Mouse (Mus musculus) kidney, postnatal 14 days (tissue): ENCODE measurements around the gene Tbxas1.

Experiments
- DNase-seq: peaks from one replicate; pipeline ENCODE4 v3.0.0; 2022; ENCODE audit warnings: mixed read lengths

Gene Tbxas1

DNA sequence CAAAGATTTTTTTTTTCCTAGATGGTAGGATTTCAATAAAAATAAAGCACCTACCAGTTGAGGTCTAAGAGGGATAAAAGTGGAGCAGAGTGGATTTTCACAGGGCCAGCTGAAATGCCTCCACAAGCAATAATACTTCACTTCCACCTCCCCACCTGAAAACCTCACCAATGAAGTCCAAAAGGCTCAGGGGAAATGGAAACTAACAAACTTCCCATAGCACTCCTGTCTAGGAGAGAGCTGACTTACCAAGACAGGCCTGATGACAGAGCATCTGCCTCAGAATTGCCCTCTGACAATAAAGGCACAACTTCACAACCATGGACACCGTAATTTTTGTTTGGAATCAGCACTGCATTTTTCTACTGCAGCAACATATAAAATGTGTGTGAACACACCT, 15.4 kb upstream of the Tbxas1 start:
- DNase-seq, result no peak

GRCm38 (mm10) chr6:38860301-38860700, 14.9 kb upstream of the Tbxas1 start:
- DNase-seq, result no peak

GRCm38 (mm10) chr6:38863595-38863994, 11.6 kb upstream of the Tbxas1 start:
- DNase-seq, result no peak

- DNase-seq, result no peak
These were observed 9.4 kb upstream of the Tbxas1 start for GRCm38 (mm10) chr6:38865805-38866204.

DNA sequence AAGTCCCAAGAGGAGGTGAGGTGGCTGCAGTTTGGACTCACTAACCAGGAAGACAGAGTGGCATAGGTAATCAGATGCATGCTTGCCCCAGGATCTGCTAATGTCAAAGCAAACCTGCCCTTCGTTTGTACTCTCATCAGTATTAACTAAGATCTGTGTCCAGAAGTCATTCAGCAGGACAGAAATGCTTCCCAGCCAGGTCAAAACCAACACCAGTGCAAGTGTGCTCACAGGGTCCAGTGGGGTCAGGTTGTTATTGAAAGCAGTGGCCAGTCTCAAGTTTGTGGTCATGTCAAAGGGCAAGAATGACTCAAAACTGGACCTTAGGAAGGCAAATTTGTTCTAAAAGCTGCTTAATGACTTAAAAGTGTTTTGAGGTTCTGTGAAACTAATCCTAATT, 8.8 kb upstream of the Tbxas1 start:
- peak; percentile 51 for DNase-seq

- peak; percentile 29 for DNase-seq
These were observed 8.4 kb upstream of the Tbxas1 start for GRCm38 (mm10) chr6:38866761-38867160.

- no peak for DNase-seq
These were observed 7.9 kb upstream of the Tbxas1 start for GRCm38 (mm10) chr6:38867291-38867690.

DNA sequence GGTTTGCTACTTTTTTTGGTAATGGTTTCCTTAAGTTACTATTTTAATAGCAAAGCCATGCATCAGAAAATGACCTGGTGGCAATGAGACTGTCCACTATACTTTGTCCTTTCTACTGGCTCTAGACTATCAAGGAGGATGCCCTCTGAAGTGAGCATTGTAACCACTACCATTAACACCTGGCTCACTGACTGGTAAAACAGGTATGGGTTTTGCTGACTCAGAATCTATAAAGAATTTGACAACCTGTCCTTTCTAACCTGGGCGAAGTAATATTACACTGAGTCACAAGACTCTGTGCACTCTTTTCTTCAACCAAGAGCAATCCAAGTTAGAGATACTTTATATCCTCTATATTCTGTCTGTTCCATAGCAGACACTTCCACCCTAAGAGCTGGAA, 6.2 kb upstream of the Tbxas1 start:
- no peak for DNase-seq

DNA sequence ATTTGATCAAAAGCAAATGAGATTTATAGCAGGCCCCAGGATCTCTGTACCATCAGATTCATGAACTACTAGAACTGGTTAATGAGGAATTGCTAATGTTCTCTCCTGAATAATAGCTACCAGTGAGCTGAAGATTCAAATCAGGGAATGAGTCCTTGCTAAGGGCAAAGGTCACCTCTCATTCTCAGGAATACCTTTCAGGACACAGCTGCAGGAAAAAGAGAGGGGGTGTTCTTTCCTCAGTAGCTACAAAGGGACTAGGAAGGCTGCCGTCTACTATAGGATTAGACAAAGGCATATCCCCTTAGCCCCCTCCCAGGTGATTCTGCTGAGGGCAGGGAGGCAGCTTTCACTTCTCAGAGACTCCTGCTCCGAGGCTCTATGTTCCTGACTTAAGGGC, 5.1 kb upstream of the Tbxas1 start:
- no peak for DNase-seq

DNA sequence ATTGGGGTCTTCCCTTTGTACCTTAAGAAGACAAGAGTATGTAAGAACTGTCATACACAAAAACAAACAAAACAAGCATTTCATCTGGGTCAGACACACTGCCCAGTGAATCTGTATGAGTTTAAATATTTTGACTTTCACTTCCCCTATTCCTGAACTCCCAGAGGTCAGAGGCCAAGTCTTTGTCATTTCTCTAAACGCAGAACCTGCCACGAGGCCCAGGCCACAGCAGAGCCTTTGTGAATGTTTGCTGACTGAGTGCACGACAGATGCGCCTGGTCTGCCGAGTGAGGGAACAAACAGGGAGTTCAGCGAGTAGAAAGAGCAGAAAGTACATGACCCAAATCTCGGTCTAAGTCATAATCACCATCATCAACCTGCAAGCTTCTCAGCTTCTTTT, 4.2 kb upstream of the Tbxas1 start:
- peak; percentile 29 for DNase-seq

GRCm38 (mm10) chr6:38873316-38873715, 1.9 kb upstream of the Tbxas1 start:
- DNase-seq, result no peak

DNA sequence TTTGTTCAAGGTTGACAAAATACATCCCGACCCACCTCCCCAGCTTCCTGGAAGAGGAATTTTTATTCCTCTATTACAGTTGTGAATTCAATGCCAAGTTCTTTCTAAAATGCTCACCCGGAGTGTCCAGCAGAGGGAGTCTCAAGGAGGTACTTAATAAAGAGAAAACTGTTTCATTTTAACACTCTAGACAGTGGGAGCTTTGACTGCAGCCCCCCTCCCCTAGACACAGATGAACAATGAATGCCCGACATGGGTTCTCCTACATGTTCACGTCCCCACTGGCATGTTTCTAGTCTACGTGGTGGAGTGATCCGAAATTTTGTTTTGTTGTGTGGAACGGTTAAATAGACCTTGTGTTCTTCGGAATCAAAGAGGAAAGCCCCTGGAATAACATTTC, 1.2 kb upstream of the Tbxas1 start:
- peak; percentile 78 for DNase-seq

- DNase-seq, result peak; percentile 26
These were observed 493 bp upstream of the Tbxas1 start for GRCm38 (mm10) chr6:38874565-38875257.

GRCm38 (mm10) chr6:38876071-38876911, 1.1 kb downstream of the Tbxas1 start, which contains the start of gene Hipk2:
Hipk2 (minus strand) TSS chr6:38876165.
- DNase-seq, result peak; percentile 93

DNA sequence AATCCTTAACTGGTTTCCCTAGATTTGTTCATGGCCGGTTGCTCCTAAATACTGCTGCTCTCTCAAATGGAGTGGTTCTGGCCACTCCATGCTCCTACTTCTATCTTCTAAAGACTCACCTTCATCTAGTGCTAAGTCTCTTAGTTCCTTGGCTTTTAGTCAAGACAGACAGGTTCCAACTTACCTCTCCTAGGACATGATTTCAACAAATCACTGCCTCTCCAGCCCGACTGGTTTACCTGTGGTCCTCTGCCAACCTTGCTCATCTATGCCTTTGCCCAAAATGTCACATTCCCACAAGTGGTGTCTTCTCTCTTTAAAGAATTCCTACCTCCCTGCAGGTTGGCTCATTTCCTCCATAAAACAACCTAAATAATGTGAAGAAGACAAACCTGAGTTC, 2.5 kb downstream of the Tbxas1 start:
- no peak for DNase-seq

GRCm38 (mm10) chr6:38881468-38881867, 6.3 kb downstream of the Tbxas1 start:
- DNase-seq, result peak; percentile 40

DNA sequence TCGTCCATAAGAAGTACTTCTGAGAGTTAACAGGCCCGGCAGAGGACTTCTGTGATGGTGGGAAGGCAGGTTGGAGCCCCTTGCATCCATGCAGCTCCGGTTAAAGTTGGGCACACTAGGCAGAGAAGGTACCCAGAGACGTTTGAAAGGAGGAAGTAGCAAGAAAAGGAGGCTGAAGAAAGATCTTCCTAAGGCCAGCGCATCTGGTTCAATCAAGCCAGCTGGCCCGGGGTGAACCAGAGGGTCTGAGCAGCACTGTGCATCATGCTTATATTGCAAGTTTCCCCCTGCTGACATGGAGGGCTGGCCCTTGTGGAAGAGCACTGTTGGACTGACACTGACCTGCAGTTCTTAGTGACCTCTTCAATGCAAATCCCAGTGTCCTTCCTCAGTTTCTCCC, 6.8 kb downstream of the Tbxas1 start:
- DNase-seq, result no peak

DNA sequence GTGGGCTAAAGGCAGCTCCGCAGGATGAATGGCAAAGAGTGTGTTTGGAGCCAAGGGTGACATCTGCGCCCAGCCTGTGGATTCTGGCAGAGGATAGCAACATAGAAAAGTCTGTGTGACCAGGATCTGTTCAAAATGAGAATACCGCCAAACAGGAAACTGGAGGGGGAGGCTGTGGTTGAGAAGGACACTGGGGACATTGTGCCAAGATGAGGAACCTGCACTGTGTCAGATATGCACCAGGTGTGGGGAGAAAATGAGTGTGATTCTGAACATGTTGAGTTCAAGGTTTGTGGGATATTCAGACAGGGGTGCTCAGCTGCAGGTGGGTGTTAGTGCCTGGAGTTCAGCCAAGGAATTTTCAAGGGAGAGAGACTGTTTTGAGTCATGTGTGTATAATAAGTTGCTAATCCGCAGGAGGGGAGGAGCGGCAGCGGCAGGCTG, 7.5 kb downstream of the Tbxas1 start:
- DNase-seq, result no peak

DNA sequence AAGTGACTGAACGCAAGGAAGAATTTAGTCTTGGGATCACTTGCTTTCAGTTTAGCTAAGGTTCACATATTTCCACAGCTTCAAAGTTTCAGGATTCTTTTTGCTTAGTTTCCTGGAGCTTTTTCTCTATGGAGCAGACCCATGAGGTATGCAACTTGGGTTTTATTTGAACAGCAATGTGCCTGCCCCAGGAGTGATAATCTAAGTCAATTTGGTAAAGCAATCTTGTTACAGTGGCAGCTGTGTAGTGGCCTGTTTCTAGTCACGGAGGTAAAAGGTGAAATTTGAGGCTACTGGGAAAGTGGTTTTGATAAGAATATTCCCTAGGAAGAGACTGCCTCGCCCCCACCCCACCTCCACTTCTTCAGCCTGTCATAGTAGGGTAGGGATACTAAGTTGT, 9.3 kb downstream of the Tbxas1 start:
- DNase-seq, result no peak

GRCm38 (mm10) chr6:38885132-38885531, 9.9 kb downstream of the Tbxas1 start:
- no peak for DNase-seq

GRCm38 (mm10) chr6:38887436-38887835, 12.2 kb downstream of the Tbxas1 start:
- no peak for DNase-seq

- DNase-seq, result no peak
These were observed 14.0 kb downstream of the Tbxas1 start for GRCm38 (mm10) chr6:38889156-38889555.

DNA sequence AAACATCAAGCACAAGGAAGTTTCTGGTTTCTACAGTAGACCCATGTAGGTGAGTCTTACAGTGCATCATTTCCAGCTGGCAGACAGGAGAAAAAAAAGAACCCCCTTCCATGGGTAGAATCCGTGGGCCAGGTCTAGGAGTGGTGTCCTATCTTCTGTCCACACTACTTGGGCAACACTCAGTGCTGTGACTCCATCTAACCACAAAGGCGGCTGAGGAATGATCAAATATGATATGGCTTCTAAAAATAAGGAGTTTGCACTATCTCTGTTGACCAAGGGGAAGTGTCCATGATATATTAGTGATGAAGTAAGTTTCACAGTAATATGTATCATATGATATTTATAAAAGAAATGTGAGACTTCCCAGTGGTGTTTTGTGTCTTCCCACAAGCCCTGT, 16.8 kb downstream of the Tbxas1 start:
- no peak for DNase-seq

DNA sequence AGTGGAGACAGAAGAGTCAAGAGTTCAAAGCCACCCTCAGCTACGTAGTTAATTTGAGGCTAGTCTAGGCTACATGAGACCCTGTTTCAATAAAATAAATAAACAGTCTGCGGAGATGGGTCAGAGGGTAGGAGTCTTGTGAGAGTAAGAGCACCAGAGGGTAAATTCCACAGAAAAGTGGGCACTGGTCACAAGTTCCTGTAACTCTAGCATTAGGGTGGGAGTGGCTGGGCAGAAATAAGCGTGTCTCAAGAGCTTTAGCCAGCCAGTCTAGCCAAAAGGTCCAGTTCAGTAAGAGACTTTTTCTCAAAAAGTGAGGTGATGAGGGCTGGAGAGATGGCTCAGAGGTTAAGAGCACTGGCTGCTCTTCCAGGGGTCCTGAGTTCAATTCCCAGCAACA, 18.4 kb downstream of the Tbxas1 start:
- DNase-seq, result no peak
